Mouse (Mus musculus) layer of hippocampus, adult 11-12 months (tissue): ENCODE data around the gene Kif5a.
A peak's percentile ranks its signal among the peaks of the same experiment; 100 is the strongest.

Experiments used
- DNase-seq: peaks from one replicate; pipeline ENCODE4 v3.0.0; 2022; ENCODE audit warnings: low spot score

Kif5a gene

DNA sequence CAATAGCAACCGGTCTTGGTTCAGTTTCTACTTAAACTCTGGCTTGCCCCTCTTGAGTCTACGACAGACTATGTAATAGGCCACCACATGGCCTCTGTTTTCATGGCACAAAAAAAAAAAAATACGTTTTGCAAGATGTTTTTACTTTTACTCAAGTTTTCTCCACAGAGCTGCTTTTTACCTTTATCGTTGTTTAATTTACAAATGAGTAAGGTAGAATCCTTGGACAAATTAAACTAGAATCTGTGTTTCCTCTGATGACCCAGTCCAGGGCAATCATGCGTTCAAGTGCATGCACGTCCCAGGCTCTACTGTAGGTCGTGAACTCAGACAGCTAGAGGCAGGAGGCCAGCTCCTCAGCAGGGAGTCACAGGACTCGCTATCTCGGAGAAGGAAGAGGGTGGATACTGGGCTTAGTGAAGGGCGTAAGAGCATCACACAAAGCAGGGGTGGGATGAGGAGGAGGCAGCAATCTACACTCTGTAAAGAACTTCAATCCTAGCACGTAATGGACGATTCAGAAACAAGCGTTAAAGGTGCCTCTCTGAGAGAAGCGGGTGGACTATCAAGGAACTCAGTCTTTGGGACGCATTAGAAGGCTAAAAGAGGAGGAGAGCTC lies 26.5 kb upstream of the Kif5a start:
- DNase-seq: peak; percentile 60

DNA sequence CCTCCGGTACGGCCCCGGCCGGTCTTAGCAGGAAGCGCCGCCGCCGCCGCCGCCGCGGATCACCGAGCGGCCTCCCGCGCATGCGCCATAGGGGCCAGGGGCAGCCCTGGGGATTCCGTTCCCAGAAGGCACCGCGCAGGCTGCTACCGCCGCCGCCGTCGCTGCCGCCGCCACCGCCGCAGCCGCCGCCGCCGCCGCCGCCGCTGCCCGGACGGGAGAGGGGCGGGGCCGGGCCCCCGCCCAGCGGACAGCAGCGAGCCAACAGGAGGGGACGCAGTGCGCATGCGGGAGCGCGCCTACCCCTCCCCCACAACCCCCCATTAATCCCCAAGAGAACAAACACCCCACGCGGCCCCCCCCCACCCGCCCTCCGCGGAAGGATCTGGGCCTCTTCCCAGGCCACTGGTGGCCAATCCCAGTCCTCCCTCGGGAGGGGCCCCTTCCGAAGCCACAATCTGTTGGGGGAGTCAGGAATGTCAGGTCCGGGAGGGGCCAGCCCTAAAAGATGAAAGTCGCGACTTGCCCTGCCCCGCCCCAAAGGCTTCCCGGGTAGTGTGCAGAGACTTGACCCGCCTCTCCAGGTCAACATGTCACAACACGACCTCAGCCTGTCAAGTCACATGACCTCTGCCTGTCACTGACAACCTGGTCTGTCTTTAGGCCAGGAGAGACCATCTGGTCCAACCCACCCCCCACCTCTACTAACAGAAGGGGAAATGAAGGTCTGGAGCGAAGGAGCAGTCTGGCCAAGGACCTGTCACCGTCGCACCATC lies 25.8 kb upstream of the Kif5a start, which contains the start of gene Mbd6:
TSS of gene Mbd6 (minus strand) at position 219 of the 773 bp plus-strand sequence.
- DNase-seq: peak; percentile 87

DNA sequence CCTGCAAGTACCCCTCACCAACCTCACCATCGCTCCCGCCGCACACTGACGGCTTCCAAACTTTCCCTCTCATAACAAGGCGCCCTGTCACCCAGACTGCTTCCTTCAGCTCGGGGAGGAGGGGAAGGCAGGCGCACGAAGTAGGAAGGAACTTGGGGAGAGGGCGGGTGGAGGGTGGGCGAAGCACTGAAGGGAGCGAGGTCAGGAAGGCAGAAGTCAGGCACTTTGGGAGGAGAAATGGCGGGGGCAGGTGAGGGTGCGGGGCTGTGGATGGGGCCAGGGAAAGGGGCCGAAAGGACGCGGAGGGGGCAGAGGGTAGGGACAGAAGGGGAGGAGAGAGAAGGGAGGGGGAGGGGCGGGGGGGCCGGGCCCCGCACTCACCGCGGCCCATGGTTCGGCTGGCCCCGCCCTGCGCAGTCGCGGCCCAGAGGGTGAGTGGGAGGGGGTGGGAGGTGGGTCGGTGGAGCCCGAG lies 25.2 kb upstream of the Kif5a start:
- peak; percentile 47 for DNase-seq

DNA sequence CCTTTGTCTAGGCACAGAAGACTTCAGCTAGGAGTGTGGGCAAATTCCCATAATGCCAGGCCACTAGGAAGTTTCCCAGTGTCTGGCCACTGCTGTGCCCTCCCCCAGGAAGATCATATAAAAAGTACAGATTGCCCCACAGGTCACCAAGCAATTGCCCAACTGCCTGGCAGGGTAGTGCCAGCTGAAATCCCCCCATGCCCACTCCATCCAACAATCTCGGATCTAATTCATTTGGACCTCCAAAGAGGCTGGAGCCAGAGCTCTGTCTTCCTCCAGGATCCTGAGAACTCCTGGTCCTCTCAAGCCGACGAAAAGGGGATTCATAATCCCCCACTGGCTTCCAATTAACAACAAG lies 24.8 kb upstream of the Kif5a start:
- no peak for DNase-seq

DNA sequence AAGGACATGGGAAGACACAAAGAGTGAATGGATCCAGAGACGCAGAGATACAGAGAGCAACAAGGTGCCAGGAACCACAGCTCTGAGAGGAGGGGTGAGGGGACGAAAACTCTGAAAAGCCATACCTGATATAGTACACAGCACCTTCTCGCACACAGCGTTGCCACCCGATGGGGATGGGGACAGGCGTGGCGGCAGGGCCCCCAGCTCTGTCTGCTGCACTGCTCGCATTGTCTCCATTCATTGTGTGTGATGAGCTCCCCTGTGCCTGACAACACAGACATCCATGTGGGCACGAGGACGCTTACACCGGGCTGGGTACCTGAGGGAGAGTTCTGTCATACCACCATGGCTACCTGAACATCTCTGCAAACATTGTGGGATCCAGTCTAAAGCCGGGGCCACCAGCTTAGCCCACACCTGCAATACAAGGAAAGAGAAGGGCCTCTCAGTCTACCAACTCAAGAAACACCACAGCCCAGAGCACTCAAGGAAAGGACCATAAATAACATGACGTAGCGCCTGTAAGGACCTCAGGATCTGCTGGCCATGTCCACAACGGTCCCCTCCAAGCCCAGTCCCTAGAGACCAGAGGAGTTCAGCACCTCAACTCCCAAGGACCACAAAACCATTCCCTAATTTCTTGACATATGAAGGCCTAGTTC lies 24.3 kb upstream of the Kif5a start:
- no peak for DNase-seq

DNA sequence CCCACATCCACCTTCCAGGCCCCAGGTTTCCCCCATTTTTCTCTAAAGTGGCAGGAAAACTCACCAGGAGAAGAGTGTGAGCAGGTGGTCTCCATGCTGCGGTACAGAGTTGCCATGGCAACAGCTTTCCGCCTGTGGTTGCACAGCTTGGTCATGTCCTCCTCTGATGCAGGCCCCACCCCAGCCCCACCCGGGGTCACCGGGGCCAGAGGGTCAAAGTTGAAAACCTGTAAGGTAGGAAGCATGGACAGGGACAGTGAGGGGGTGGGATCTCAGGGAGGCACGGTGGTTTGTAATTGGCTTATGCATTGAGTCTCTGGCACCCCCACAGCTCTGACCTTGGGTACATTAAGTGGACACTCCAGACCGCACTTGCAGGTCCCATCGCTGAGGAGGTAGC lies 23.6 kb upstream of the Kif5a start:
- no peak for DNase-seq

DNA sequence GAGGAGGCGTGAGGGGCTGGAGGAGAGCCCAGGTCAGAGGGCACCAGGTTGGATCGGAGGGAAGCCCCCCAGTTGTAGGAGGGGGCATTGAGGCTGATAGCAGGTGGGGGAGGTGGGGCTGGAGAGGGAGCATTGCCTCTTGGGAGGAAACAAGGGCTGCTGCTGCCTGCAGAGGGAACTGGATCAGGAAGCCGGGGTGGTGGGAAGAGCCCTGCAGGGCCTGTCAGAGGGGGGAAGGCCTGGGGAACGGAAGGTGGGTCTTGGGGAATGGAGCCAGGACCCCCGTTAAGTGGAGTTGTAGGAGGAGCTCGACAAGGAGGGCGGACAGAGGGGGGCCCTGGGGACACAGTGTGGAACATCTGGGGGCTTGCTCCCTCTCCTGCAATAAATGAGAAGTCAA lies 23.0 kb upstream of the Kif5a start:
- no peak for DNase-seq

DNA sequence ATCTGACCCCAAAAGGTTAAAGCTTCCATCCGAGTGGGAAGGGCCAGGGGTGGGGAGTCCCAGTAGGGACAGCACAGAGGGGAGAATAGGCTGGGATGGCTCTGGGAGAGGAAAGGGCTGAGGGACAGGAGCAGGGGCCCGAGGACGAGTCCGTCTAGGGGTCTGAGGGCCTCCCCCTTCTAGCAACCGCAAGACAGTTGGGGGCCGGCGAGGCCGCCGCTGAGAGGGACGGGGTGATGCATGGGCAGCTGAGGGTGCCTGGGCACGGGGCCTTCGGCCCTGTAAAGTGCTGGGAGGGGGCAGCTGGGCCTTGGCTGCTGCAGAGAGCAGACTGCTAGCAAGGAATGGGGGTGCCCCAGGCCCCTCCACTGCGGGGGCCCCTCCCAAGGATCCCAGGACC lies 22.5 kb upstream of the Kif5a start:
- DNase-seq: no peak

DNA sequence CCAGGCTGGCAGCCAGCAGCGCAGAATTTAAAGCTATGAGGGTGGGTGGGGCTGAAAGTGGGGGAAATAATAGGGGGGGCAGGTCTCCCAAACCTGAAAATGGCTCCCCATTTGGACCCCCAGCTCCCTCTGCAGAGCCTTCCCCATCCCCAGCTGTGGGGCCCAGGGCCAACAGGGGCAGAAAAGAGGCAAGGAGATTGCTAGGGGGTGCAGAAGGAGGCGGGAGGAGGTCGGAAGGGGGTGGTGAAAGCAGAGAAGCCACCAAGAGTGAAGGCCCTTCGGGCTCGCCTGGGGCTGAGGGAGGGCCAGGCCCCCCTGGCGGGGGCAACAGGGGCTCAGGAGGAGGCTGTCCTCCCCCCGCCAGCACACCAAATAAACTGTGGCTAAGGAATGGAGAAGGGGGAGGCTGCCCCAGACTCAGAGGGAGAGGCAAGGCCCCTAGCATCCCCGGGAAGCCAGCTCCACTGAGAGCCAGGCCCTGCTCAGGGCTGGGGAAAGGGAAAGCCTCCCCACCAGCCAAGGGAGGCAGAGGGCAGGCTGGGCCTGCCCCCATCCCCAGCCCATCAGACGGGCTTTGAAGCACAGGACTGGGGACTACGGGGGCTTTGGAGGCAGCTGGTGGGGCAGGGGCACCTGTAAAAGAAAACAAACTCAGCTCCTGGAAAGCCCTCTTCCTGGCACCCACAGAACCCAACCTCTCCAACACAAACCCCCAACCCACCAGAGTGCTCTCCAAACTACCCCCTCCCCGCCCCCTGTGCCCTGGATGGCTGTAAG lies 21.8 kb upstream of the Kif5a start:
- no peak for DNase-seq

DNA sequence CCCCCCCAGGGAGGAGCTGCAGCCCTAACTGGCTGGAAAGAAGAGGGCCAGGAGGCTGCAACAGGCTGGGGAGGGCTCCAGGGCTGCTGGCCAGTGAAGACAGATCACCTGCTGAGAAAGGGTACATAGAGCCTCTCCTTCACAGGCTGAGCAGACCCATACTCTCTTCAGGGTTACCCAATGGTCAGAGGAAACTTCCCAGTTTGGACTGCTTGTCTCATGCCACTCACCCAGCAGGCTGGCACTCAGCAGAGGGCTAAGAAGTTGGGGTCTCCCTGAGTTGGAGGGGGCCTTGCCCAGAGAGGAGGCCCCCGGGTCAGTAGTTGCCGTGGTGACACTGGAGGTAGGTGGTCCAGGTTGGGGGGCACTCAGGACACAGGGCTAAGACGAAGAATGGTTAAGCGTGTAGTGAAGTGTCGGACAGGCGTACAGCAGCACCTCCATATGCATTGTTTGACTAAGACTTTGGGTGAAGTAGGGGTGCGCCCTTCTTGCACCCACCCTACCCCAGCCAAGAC lies 21.0 kb upstream of the Kif5a start:
- DNase-seq: no peak

DNA sequence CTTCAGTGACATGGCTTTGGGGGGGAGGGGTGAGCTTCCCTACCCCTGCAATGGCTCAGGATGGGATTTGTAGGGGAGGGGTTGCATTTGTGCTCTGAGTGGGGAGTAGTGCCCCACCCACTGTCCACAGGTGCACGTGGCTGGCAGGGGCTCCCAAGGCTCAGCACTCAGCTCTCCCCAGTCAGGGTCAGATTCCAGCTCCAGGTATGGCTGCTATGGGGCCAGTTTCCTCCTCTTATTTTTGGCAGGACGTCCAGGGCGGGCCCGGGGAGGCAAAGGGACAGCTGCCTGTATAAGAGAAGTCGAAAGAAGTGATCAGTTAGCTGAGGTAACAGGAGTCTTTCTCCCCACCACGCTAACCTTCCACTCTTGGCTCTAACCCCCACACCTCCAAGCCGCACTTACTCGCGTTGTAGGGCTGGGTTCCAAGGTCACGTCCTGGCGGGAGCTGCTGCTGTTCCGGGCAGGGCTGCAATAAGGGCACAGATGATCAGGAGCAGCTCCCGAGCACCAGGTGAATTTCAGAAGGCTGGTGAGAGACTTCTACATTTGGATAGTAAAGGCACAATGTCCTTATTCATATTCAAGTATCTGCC lies 19.6 kb upstream of the Kif5a start:
- DNase-seq: no peak

DNA sequence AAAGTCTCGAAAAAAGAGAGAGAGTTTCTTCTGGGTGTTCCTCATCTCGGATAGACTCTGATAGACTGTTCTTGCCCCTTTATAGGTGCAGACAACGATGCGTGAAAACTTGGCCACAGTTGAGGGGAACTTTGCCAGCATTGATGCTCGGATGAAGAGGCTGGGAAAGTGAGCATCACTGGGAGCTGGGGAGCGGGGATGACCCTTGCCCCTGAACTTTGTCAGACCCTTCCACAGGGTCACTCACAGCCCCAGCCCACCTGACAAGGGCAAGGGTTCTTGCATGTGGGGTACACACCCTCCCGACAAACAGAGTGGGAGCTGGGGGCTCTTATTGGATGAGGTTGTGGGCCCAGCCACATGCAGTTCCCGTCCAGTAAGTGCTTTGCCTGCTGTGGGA lies 18.2 kb upstream of the Kif5a start:
- no peak for DNase-seq

DNA sequence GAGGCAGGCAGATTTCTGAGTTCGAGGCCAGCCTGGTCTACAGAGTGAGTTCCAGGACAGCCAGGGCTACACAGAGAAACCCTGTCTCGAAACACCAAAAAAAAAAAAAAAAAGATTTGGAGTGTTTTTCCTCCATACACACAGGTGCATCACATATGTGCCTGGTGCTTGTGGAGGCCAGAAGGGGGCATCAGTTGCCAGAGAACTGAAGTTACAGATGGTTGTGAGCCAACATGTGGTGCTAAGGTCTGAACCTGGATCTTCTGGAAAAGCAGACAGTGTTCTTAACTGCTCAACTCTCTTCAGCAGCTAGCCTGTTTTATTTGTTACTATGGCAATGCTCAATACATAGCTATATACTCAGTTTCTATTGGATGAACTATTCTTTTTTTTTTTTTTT lies 16.6 kb upstream of the Kif5a start:
- no peak for DNase-seq

DNA sequence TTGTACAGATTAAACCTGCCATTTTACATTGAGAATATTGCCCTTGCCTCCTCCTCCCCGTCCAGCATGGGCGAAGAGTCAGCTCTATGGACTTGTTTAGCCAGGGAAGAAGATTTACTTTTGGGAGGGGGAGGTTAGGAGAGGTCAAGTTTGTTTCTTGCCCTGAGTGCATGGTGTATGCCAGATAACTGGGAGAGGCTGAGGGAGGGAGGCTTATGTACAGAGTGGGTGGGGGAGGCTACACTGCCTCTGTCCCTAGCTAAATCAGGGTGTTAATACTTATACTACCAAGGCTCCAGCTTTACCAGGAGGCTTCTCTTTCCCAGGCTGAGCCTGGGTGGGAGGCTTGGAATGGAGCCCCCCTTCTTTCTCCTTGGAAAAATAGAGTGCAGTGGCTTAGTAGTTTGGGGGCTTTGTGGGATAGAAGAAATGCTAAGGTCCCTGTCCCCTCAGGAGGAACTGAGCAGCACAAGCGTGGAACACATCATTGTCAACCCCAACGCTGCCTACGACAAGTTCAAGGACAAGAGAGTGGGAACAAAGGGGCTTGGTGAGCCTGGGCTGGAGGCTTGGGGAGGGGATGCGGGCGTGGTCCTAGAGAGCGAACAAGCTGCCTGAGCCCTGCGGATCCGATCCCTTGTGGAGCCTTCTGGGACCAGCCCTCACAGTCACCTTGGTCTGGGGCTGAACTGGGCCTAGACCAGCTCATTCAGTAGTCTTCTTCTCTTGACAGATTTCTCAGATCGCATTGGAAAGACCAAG lies 11.3 kb upstream of the Kif5a start:
- DNase-seq: no peak

DNA sequence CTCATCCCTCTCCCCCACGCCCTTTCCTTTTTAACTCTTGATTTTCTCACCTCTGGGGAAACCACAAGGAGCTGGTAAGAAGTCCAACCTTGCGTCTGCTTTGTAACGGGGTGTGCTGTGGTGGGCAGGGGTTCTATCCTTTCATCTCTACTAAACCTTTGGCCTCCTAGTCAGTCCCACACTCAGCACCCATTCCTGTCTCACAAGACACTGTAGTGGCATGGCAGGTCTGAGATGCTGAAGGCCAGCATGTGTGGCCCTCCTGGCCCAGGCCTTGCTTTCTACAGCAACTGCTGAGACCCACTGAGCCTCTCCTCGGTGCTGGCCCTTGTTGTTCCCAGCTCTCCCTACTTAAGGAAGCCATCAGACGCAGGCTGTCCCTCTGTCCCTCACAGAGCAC lies 9.2 kb upstream of the Kif5a start:
- no peak for DNase-seq

DNA sequence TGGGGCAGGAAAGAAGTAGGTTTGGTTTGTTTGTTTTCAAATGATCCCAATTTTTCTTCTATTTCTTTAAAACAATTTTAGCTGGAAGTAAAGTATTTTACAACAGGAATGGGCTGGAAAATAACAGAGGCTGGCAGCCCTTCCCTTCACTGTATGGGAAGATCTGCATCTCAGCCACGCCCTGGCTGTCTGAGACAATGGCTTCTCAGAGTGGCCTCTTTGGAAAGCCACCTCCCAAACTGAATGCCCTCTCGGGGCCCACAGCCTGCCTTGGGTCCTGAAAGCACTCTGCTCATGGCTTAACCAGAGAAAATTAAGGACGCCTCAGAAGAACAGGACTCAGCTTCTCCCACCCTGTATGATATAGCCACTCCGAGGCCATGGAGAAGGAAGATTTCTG lies 6.7 kb upstream of the Kif5a start:
- DNase-seq: no peak

DNA sequence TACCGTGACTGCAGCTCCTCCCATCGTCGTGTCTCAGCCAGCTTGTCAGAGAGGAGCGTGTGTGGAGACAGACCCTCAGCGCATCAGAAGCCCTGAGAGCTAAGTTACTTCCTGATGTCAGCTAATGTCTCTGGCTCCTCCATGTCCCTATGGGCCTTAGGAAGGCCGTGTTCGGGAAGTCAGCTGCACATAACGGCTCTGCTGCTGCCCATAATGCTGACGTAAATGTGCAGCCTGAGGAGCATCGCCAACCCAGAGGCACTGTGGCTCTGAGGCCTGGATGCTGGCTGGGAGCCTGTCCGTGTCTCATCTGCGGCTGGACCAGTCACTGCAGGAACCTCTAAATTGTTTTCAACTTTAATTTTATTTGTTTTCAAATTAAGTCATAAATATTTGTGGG lies 5.9 kb upstream of the Kif5a start:
- DNase-seq: no peak

DNA sequence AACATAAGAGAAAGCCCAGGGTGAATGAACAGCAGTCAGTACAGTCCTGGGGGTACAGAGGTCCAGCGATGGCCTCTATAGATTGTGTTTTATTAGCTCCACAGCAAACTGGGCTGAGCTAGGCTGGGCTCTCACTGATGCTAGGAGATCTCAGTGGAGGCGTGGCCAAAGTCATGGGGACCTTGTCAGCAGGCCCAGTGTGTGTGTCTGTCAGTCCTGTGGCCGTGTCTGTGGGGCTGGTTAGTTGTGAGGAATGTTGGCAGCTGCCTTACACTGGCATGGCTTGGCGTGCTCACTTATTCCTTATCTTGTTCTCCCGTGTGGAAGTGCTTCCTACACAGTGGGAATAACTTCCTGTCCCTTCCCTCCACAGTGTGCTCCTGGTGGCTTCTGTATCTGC lies 5.3 kb upstream of the Kif5a start:
- DNase-seq: no peak

DNA sequence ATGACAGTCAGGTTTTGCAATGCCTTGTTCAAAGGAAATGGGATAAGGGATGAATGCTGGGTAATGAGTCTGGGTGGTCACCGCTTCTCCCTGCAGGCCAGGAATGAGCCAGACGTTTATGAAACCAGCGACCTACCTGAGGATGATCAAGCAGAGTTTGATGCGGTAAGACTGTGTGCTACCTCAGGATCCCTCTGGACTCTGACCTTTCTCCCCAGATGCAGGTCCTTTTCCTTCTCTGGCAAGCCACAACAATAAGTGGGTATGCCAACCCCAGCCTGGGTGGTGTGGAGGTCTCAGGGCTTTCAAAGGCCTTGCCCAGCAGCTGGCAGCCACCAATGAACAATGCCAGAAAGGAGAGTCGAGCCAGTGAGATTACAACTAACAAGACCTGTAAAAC lies 4.2 kb upstream of the Kif5a start:
- DNase-seq: no peak

DNA sequence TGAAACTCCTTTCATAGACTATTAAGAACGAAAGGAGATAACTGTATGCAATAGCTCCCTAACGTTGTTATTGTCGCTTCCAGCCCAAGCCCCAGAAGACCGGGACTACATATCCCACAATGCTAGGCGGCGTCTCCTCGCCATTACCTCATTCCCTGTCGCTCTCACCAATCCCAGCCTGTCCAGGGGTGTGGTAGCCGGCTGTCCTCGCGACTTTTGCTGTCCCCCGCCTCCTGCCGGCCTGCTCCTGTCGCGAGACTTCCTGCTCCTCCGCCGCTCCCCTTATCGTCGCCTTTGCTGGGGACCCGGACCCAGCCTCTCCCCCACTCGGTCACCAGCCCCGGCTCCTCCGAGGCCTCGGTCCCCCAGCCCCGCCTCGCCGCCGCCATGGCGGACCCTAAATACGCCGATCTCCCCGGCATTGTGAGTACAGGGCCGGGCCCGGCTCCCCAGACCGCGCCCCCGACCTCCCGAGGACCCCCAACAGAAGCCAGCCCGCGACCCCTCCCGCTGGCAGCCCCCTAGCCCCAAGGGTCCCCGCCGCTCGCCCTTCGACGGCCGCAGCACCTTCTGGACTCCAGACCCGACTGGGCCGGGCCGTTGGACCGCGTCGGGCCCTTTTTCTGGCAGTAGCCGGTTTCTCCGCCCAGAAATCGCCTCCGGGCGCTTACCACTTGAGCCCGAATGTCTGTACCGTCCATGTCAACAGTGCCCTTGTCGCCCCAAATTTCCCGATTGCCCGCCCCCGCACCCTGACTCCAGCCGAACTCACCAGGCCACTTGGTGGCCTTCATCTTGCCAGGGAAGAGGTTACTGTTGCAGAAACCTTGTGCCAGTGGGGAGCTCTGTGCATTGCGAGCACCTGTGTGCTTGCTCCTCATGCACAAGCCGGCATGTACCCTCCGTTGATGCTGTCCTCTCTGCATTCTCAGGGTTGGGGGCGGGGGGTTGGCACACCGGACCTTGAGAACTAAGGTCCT lies 3.3 kb upstream of the Kif5a start, which contains the start of gene Dctn2:
TSS of gene Dctn2 (plus strand) at position 257 of the 980 bp plus-strand sequence.
- DNase-seq: peak; percentile 96
